Mouse (Mus musculus) heart, postnatal 10 days (tissue): ENCODE measurements around the gene Cd83. TPM values are rescaled to one million over a fixed set of nuclear protein-coding genes. Genes with fewer than 3 reads are reported as not detected.

Experiments
- total RNA-seq, 2 experiments: library from RNA; stranded (reverse); gene quantifications; 2 replicates each; pipeline ENCODE4 v1.2.3; 2021

Gene Cd83
- total RNA-seq, 2 experiments from 2014 or later = 2.4 to 3.7 TPM

Other genes with a start within 250 kb of the Cd83 start
- gene Mcur1, start 224.6 kb upstream of the Cd83 start, total RNA-seq = 10 to 100 TPM; 43.3 to 47.3 TPM
- gene Rnf182, start 169.1 kb upstream of the Cd83 start, total RNA-seq = under 1 TPM; 0.17 to 0.22 TPM